10 mouse cellular contexts compared by ENCODE assay signal in the genomic region with DNA sequence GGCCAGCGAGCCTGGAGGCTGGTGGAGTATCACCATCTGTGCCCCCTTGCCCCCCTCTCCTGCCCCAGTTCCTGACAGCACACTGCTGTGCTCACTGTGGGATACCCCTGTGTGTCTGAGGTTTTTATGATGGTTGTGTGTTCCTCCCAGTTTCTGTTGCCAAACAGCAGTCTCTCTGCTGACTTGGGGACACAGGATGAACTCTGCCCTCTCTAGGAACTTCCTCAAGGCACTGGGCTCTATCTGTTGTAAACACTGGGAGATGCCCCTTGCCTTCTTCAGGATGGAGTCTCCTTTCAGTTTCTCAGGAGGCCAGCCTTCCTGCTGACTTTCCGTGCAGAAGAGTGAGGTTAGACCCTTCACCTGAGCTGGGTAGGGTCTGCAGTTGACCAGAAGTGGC. TPM values are rescaled to one million over a fixed set of nuclear protein-coding genes. Genes with fewer than 3 reads are reported as not detected.
DNase-seq lines count a peak whose midpoint lies in the region; ATAC-seq and TF ChIP-seq lines count a peak whose summit lies in the region.
"Had no signal": no experiment of that assay in that cellular context is flagged by ENCODE, and none has a peak within 500 bp of the region (broad histone marks: within the 10 kb centered on the region; RNA-seq: fewer than 3 reads in every experiment).

No protein-coding gene starts in this region.

- DNase-seq in heart, postnatal 0 days (ENCODE audit: low spot score), result no peak
- DNase-seq in heart, postnatal 10 days, result no peak
- no peak for DNase-seq in liver, embryonic 13.5 days
- DNase-seq in adrenal gland, postnatal 25 days, result no peak
- DNase-seq in spleen, postnatal 10 days (ENCODE audit: low spot score in 2 of 2), result no peak
- DNase-seq: cerebellum, adult 9-10 months; thymus, adult 18-20 months had no signal

- ATAC-seq in heart, postnatal 0 days (ENCODE audit: insufficient read depth, low read depth), result no peak
- ATAC-seq in hindbrain, embryonic 12.5 days (ENCODE audit: low FRiP score), result no peak
- no peak for ATAC-seq in liver, embryonic 13.5 days (ENCODE audit: low read depth)
- no peak for ATAC-seq in megakaryocyte progenitor cell, adult 5-6 weeks (replicated peaks; ENCODE audit: poor library complexity)

- H3K27me3 ChIP-seq in heart, postnatal 0 days (ENCODE audit: control insufficient read depth, insufficient read depth, low read length), result no peaks in the 10 kb centered on the region
- H3K27me3 ChIP-seq in hindbrain, embryonic 12.5 days, result peaks cover 33% of the 10 kb centered on the region
- peaks cover 74% of the 10 kb centered on the region for H3K27me3 ChIP-seq in liver, embryonic 13.5 days

- no peak for TF ChIP-seq EP300 in heart, postnatal 0 days (IDR thresholded peaks at IDR 0.05; ENCODE audit: low read depth)

- peak overlapping the region; percentile 88 for H3K4me3 ChIP-seq in heart, postnatal 0 days (ENCODE audit: low read depth, low read length)
- H3K4me3 ChIP-seq in brown adipose tissue, adult 24 weeks (ENCODE audit: insufficient read depth, low read depth, low read length), result peak overlapping the region; percentile 88; the same call in 1 of the 2 replicates
- peak overlapping the region; percentile 77; the same call in 1 of the 2 replicates for H3K4me3 ChIP-seq in hindbrain, embryonic 12.5 days
- H3K4me3 ChIP-seq in liver, embryonic 13.5 days (replicated peaks), result no peak overlapping the region

- H3K4me1 ChIP-seq in heart, postnatal 0 days (ENCODE audit: control insufficient read depth, insufficient read depth), result peaks cover 33% of the 10 kb centered on the region
- peaks cover 16% of the 10 kb centered on the region for H3K4me1 ChIP-seq in brown adipose tissue, adult 24 weeks (ENCODE audit: control insufficient read depth, insufficient read depth, insufficient read length, low read length)
- peaks cover 34% of the 10 kb centered on the region for H3K4me1 ChIP-seq in hindbrain, embryonic 12.5 days
- H3K4me1 ChIP-seq in liver, embryonic 13.5 days (replicated peaks), result peaks cover 10% of the 10 kb centered on the region

- intact Hi-C loops in heart, postnatal 10 days (cut with DNase I), result no loop called here

- 0 out of 2 replicates have a peak, but pooled peaks cover 4% of the 10 kb centered on the region for H3K36me3 ChIP-seq in heart, postnatal 0 days (replicated peaks; ENCODE audit: control insufficient read depth, insufficient read depth, low read length)
- H3K36me3 ChIP-seq in hindbrain, embryonic 12.5 days, result no peaks in the 10 kb centered on the region
- no peaks in the 10 kb centered on the region for H3K36me3 ChIP-seq in liver, embryonic 13.5 days

- no peak for TF ChIP-seq CTCF in heart, postnatal 0 days (IDR thresholded peaks at IDR 0.05; ENCODE audit: low read depth)

- peak overlapping the region; percentile 88 for H3K4me2 ChIP-seq in heart, postnatal 0 days (ENCODE audit: low read depth, low read length)
- peak overlapping the region; percentile 97 for H3K4me2 ChIP-seq in hindbrain, embryonic 12.5 days (replicated peaks)
- 0 out of 2 replicates have a peak overlapping the region, but pooled peaks have one; percentile 56 for H3K4me2 ChIP-seq in liver, embryonic 13.5 days

- no peaks in the 10 kb centered on the region for H3K9me3 ChIP-seq in heart, postnatal 0 days (replicated peaks; ENCODE audit: control insufficient read depth, low read length)
- no peaks in the 10 kb centered on the region for H3K9me3 ChIP-seq in hindbrain, embryonic 12.5 days (replicated peaks)
- H3K9me3 ChIP-seq in liver, embryonic 13.5 days (replicated peaks), result no peaks in the 10 kb centered on the region

- peak overlapping the region; percentile 86; the same call in 1 of the 2 replicates for H3K9ac ChIP-seq in heart, postnatal 0 days (replicated peaks; ENCODE audit: low read depth, low read length)
- no peak overlapping the region; the same call in 1 of the 2 replicates for H3K9ac ChIP-seq in hindbrain, embryonic 12.5 days
- no peak overlapping the region for H3K9ac ChIP-seq in liver, embryonic 13.5 days

- 19% methylated on average over 2 of the region's 2 CpGs for WGBS in heart, postnatal 0 days
- WGBS in hindbrain, embryonic 12.5 days, result 13% methylated on average over 2 of the region's 2 CpGs
- WGBS in liver, embryonic 13.5 days (ENCODE audit: insufficient replicate concordance), result 23% methylated on average over 2 of the region's 2 CpGs

- H3K27ac ChIP-seq in heart, postnatal 0 days (ENCODE audit: low read depth), result 0 out of 2 replicates have a peak overlapping the region, but pooled peaks have one; percentile 91
- H3K27ac ChIP-seq in brown adipose tissue, adult 24 weeks (replicated peaks; ENCODE audit: low read depth, low read length), result no peak overlapping the region
- no peak overlapping the region for H3K27ac ChIP-seq in hindbrain, embryonic 12.5 days
- H3K27ac ChIP-seq in liver, embryonic 13.5 days, result no peak overlapping the region

RNA-seq across cellular contexts. Expression of gene Erbb2, which starts 1.9 kb away (rescaled TPM):
- 23.2 and 31.4 TPM in 2 replicates for total RNA-seq in heart, postnatal 0 days (2014; rRNA removed; ENCODE audit: low replicate concordance)
- 15.5 and 16.8 TPM in 2 replicates for polyA plus RNA-seq in heart, postnatal 0 days (2015; fragmentation: Nextera tagmentation; extraction: Ambion mirVana)
- 10 to 100 TPM; 12.7 to 19.3 TPM for total RNA-seq in heart, postnatal 10 days (2021)
- polyA plus RNA-seq in brown adipose tissue, adult 24 weeks (2012; ENCODE audit: insufficient read depth, insufficient read length, missing spikeins), result 0.50 and 1.9 TPM in 2 replicates
- polyA plus RNA-seq in hindbrain, embryonic 12.5 days (2016; fragmentation: Nextera tagmentation; extraction: Ambion mirVana), result 25.9 and 26.9 TPM in 2 replicates
- 2.2 and 2.6 TPM in 2 replicates for polyA plus RNA-seq in liver, embryonic 13.5 days (2015; fragmentation: Nextera tagmentation; extraction: Ambion mirVana)
- total RNA-seq in adrenal gland, postnatal 25 days (2021), result 3.8 and 6.2 TPM in 2 replicates
- total RNA-seq in megakaryocyte progenitor cell, adult 5-6 weeks (2015), result not detected in 2 replicates
- total RNA-seq in megakaryocyte progenitor cell, adult 5-6 weeks (2017), result not detected in 2 replicates

RNA-seq across cellular contexts. Expression of gene Pgap3, which starts 13.9 kb away (rescaled TPM):
- 35.7 and 46.0 TPM in 2 replicates for total RNA-seq in heart, postnatal 0 days (2014; rRNA removed; ENCODE audit: low replicate concordance)
- polyA plus RNA-seq in heart, postnatal 0 days (2015; fragmentation: Nextera tagmentation; extraction: Ambion mirVana), result 15.9 and 18.2 TPM in 2 replicates
- total RNA-seq in heart, postnatal 10 days (2021), result 10 to 100 TPM; 14.5 to 17.8 TPM
- polyA plus RNA-seq in brown adipose tissue, adult 24 weeks (2012; ENCODE audit: insufficient read depth, insufficient read length, missing spikeins), result 2.1 and 2.4 TPM in 2 replicates
- polyA plus RNA-seq in hindbrain, embryonic 12.5 days (2016; fragmentation: Nextera tagmentation; extraction: Ambion mirVana), result 9.1 and 10.2 TPM in 2 replicates
- 3.1 and 3.8 TPM in 2 replicates for polyA plus RNA-seq in liver, embryonic 13.5 days (2015; fragmentation: Nextera tagmentation; extraction: Ambion mirVana)
- total RNA-seq in adrenal gland, postnatal 25 days (2021), result 3.6 and 6.5 TPM in 2 replicates
- total RNA-seq in megakaryocyte progenitor cell, adult 5-6 weeks (2015), result 3.2 and 3.5 TPM in 2 replicates
- total RNA-seq in megakaryocyte progenitor cell, adult 5-6 weeks (2017), result 1.2 and 2.3 TPM in 2 replicates

RNA-seq across cellular contexts. Expression of gene Mien1, which starts 24.6 kb away (rescaled TPM):
- 20.6 and 26.5 TPM in 2 replicates for total RNA-seq in heart, postnatal 0 days (2014; rRNA removed; ENCODE audit: low replicate concordance)
- polyA plus RNA-seq in heart, postnatal 0 days (2015; fragmentation: Nextera tagmentation; extraction: Ambion mirVana), result 104 and 113 TPM in 2 replicates
- total RNA-seq in heart, postnatal 10 days (2021), result 10 to 100 TPM; 48.9 to 52.1 TPM
- 98.2 and 141 TPM in 2 replicates for polyA plus RNA-seq in brown adipose tissue, adult 24 weeks (2012; ENCODE audit: insufficient read depth, insufficient read length, missing spikeins)
- polyA plus RNA-seq in hindbrain, embryonic 12.5 days (2016; fragmentation: Nextera tagmentation; extraction: Ambion mirVana), result 158 and 159 TPM in 2 replicates
- polyA plus RNA-seq in liver, embryonic 13.5 days (2015; fragmentation: Nextera tagmentation; extraction: Ambion mirVana), result 66.8 and 72.0 TPM in 2 replicates
- total RNA-seq in adrenal gland, postnatal 25 days (2021), result 80.3 and 84.7 TPM in 2 replicates
- 42.0 and 43.2 TPM in 2 replicates for total RNA-seq in megakaryocyte progenitor cell, adult 5-6 weeks (2015)
- 24.8 and 31.5 TPM in 2 replicates for total RNA-seq in megakaryocyte progenitor cell, adult 5-6 weeks (2017)

RNA-seq across cellular contexts. Expression of gene Pnmt, which starts 27.9 kb away (rescaled TPM):
- total RNA-seq in heart, postnatal 0 days (2014; rRNA removed; ENCODE audit: low replicate concordance), result 4.2 TPM in 1 of 2 replicates, not detected in the other
- 0.26 TPM in 1 of 2 replicates, not detected in the other for polyA plus RNA-seq in heart, postnatal 0 days (2015; fragmentation: Nextera tagmentation; extraction: Ambion mirVana)
- total RNA-seq in heart, postnatal 10 days (2021), result under 1 TPM in 1 of 2 experiments, not detected in 1; 0.31 TPM
- not detected in 2 replicates for polyA plus RNA-seq in brown adipose tissue, adult 24 weeks (2012; ENCODE audit: insufficient read depth, insufficient read length, missing spikeins)
- polyA plus RNA-seq in hindbrain, embryonic 12.5 days (2016; fragmentation: Nextera tagmentation; extraction: Ambion mirVana), result 1.0 and 1.1 TPM in 2 replicates
- polyA plus RNA-seq in liver, embryonic 13.5 days (2015; fragmentation: Nextera tagmentation; extraction: Ambion mirVana), result not detected in 2 replicates
- total RNA-seq in adrenal gland, postnatal 25 days (2021), result 458 and 547 TPM in 2 replicates
- total RNA-seq in megakaryocyte progenitor cell, adult 5-6 weeks (2015), result not detected in 2 replicates
- total RNA-seq in megakaryocyte progenitor cell, adult 5-6 weeks (2017), result not detected in 2 replicates

RNA-seq across cellular contexts. Expression of gene Tcap, which starts 30.6 kb away (rescaled TPM):
- total RNA-seq in heart, postnatal 0 days (2014; rRNA removed; ENCODE audit: low replicate concordance), result 293 and 299 TPM in 2 replicates
- polyA plus RNA-seq in heart, postnatal 0 days (2015; fragmentation: Nextera tagmentation; extraction: Ambion mirVana), result 455 and 518 TPM in 2 replicates
- 100 to 1,000 TPM; 469 to 500 TPM for total RNA-seq in heart, postnatal 10 days (2021)
- polyA plus RNA-seq in brown adipose tissue, adult 24 weeks (2012; ENCODE audit: insufficient read depth, insufficient read length, missing spikeins), result 41.6 and 83.6 TPM in 2 replicates
- 0.31 and 1.7 TPM in 2 replicates for polyA plus RNA-seq in hindbrain, embryonic 12.5 days (2016; fragmentation: Nextera tagmentation; extraction: Ambion mirVana)
- polyA plus RNA-seq in liver, embryonic 13.5 days (2015; fragmentation: Nextera tagmentation; extraction: Ambion mirVana), result 0.15 and 0.59 TPM in 2 replicates
- 0.91 TPM in 1 of 2 replicates, not detected in the other for total RNA-seq in adrenal gland, postnatal 25 days (2021)
- total RNA-seq in megakaryocyte progenitor cell, adult 5-6 weeks (2015), result not detected in 2 replicates
- total RNA-seq in megakaryocyte progenitor cell, adult 5-6 weeks (2017), result not detected in 2 replicates
